Mouse (Mus musculus) monocyte, adult 2 months (primary cell): ENCODE measurements around the gene Sh3rf3.

Experiments
- DNase-seq, 2 experiments: peaks; one replicate each; pipeline ENCODE4 v3.0.0; 2022; ENCODE audit warnings: low spot score in 2 of 2, low read depth in 1 of 2

Sh3rf3 gene

GRCm38 (mm10) chr10:58915301-58916245 is 102.4 kb downstream of the Sh3rf3 start:
- DNase-seq = no peak

- no peak for DNase-seq
These were observed 108.6 kb downstream of the Sh3rf3 start for GRCm38 (mm10) chr10:58921643-58922188.

- no peak for DNase-seq
These were observed 109.2 kb downstream of the Sh3rf3 start for GRCm38 (mm10) chr10:58922216-58922829.

DNA sequence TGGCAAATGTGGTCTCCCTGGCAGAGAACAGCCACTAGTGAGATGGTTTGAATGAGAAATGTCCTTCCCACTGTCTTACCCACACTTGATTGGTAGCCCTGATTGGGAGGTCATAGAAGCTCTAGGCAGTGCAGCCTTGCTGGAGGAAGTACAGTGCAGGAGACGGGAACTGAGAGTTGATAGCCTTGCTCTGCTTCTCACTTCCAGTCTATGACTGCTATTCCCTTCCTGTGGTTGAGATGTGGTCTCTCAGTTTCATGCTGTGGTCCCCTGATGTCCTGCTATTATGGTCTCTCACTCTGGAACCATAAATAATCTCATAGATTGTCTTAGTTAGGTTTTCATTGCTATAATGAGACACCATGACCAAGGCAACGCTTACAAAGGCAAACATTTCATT is 109.8 kb downstream of the Sh3rf3 start:
- DNase-seq = no peak

GRCm38 (mm10) chr10:58926578-58926977 is 113.4 kb downstream of the Sh3rf3 start:
- no peak for DNase-seq

DNA sequence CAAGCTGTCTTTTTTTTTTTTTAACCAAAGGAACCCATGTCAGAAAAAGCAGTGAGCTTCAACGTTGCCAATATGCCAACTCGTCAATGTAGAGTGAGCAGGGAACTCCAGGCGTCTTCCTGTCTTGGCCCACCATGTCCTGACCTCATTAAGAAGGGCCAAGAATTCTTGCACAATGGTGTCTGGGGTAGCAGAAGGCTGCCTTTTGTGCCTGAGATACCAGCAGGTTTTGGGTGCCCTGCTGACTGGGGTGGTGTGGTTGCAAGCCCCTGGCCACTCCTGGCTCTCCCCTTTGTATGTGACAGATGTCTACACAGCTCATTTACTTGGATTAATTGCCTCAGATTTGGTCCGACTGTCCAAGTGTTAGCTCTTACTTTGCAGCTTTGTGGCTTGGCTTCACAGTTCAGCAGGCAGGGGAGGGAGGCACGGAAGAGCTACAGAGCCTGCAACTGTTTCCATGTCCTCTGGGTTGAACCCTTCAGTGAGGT is 115.8 kb downstream of the Sh3rf3 start:
- no peak for DNase-seq

GRCm38 (mm10) chr10:58932151-58932773 is 119.1 kb downstream of the Sh3rf3 start:
- no peak for DNase-seq

- DNase-seq = no peak
These were observed 122.4 kb downstream of the Sh3rf3 start for GRCm38 (mm10) chr10:58935606-58936005.

DNA sequence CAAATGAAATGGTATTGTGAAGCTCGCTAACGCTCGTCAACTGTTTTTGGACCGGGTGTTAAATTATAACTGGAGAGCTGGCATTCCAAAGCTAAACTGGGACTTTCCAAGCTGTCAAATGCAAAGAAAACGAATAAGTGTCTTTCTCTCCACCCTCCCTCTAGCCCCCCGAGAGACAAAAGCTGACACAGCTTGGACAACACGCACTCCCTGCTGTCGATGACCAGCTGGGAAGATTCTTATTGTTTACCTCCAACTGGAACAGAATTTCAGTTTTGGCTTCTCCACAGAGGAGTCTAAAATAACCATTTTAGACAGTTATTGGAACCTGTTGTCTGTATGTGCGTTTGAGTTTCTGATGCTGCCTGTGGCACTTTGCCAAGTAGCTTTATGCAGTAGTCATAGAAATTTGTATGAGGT is 123.3 kb downstream of the Sh3rf3 start:
- DNase-seq = no peak

GRCm38 (mm10) chr10:58937521-58937920 is 124.4 kb downstream of the Sh3rf3 start:
- no peak for DNase-seq

DNA sequence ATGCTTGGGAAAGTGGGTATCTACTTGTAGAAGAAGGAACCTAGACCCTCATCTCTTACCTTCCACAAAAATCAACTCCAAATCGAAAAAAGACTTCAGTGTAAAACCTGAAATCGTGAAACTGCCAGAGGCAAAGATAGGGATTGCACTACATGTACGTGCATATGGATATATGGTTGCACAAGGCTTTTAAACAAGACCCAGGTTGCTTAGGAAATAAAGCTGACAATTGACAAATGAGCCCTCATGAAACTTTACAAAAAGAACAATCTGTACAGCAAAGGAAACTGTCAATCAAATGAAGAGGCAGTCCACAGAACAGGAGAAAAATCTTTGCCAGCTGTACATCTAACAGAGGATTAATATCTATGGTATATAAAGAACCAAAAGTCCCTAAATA is 129.7 kb downstream of the Sh3rf3 start:
- DNase-seq = no peak

- no peak for DNase-seq
These were observed 130.7 kb downstream of the Sh3rf3 start for GRCm38 (mm10) chr10:58943661-58944400.

DNA sequence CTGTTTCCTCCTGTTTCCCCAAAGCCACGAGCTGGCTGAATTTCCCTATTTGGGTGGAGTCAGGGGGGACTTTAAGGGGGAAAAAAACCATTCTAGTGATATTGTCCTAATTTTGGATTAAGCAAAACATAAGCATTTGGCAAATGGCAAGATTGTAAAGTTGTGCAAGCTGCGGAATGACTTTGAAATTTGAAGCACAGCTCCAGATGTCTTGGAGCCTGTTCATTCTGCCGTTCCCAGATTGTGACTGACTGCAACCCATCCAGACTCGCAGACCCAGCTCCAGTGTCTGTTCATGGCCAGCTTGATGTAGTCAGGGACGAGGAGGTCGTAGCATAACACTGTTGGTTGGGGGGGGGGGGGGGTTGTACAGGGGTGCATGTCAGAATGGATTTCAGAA is 131.8 kb downstream of the Sh3rf3 start:
- DNase-seq = no peak

- no peak for DNase-seq
These were observed 136.8 kb downstream of the Sh3rf3 start for GRCm38 (mm10) chr10:58949770-58950638.

- no peak for DNase-seq
These were observed 147.0 kb downstream of the Sh3rf3 start for GRCm38 (mm10) chr10:58960193-58960592.

DNA sequence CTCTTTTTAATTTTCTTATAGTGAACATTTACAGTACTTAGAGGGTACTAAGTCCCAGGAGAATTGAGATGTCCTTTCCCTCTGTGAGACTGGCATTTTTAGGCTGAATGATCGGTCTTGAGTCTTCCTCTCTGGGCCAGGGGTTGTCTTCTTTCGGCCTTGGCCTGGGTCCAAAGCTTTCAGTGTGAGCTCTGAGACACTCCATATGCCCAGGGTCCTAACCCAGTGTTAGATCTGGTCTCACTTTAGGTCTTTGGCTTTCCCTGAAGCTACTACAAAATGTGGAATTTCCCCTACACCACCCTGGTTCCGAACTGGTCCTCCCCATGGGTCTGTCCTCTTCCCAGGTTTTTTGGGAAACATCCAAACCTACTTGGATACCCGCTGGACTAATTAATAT is 155.1 kb downstream of the Sh3rf3 start:
- no peak for DNase-seq

- no peak for DNase-seq
These were observed 156.2 kb downstream of the Sh3rf3 start for GRCm38 (mm10) chr10:58969351-58969750.

GRCm38 (mm10) chr10:58972115-58972514 is 159.0 kb downstream of the Sh3rf3 start:
- no peak for DNase-seq

- no peak for DNase-seq
These were observed 161.0 kb downstream of the Sh3rf3 start for GRCm38 (mm10) chr10:58974138-58974537.
